Mouse (Mus musculus) hindbrain, embryonic 11.5 days (tissue): ENCODE data around the gene Efcab9. TPM values are rescaled to one million over a fixed set of nuclear protein-coding genes. Genes with fewer than 3 reads are reported as not detected.

Source experiments
- ATAC-seq: fragments of 200-750 bp; cut with Nextera tagmentation; 2 replicates; pipeline ENCODE4 v1.8.0; 2017; ENCODE audit warnings: mild to moderate bottlenecking, moderate TSS enrichment, moderate library complexity; ENCODE audit not compliant: low FRiP score
- DNase-seq: peaks from one replicate; pipeline ENCODE4 v3.0.0-alpha.2; 2015; ENCODE audit warnings: low spot score
- H3K27ac ChIP-seq: fragments of 300-500 bp; sonication (generic); 2 replicates; pipeline ENCODE4 v1.5.1; 2014; ENCODE audit warnings: mild to moderate bottlenecking, low read depth, low read length
- H3K27me3 ChIP-seq: fragments of 300-500 bp; sonication (generic); 2 replicates; pipeline ENCODE4 v1.6.1; 2014; ENCODE audit warnings: mild to moderate bottlenecking, low read length, moderate library complexity, mixed read lengths; ENCODE audit not compliant: control insufficient read depth, insufficient read depth
- H3K36me3 ChIP-seq: fragments of 300-500 bp; sonication (generic); 2 replicates; pipeline ENCODE4 v1.6.1; 2014; ENCODE audit warnings: mild to moderate bottlenecking, low read length, moderate library complexity, mixed read lengths; ENCODE audit not compliant: control insufficient read depth, insufficient read depth
- H3K4me1 ChIP-seq: fragments of 300-500 bp; sonication (generic); replicated peaks from 2 replicates; pipeline ENCODE4 v1.6.1; 2014; ENCODE audit warnings: low read length, mixed read lengths; ENCODE audit not compliant: control insufficient read depth, insufficient read depth
- H3K4me2 ChIP-seq: fragments of 300-500 bp; sonication (generic); replicated peaks from 2 replicates; pipeline ENCODE4 v1.6.1; 2014; ENCODE audit warnings: mild to moderate bottlenecking, low read depth, low read length
- H3K4me3 ChIP-seq: fragments of 300-500 bp; sonication (generic); 2 replicates; pipeline ENCODE4 v1.5.1; 2014; ENCODE audit warnings: low read depth, low read length
- H3K9ac ChIP-seq: fragments of 300-500 bp; sonication (generic); 2 replicates; pipeline ENCODE4 v1.6.1; 2014; ENCODE audit warnings: low read depth, low read length
- H3K9me3 ChIP-seq: fragments of 300-500 bp; sonication (generic); 2 replicates; pipeline ENCODE4 v1.6.1; 2016; ENCODE audit warnings: low read length; ENCODE audit not compliant: control insufficient read depth
- WGBS: fragments of 180-500 bp; shearing (Covaris S2); extraction: QIAGEN DNeasy Blood & Tissue Kit; methylation state at CpG from one replicate; pipeline ENCODE4 v1.1.7; 2014; 5-methylcytosine and 5-hydroxymethylcytosine counted together
- polyA plus RNA-seq: library from polyadenylated mRNA; unstranded; fragments of >200 nt; fragmentation: Nextera tagmentation; extraction: Ambion mirVana; gene quantifications from 2 replicates; pipeline ENCODE4 v1.2.1, GENCODE M21; 2014

The Efcab9 gene
- polyA plus RNA-seq, 1 experiment from 2014 or later: 0.28 TPM

GRCm38 (mm10) chr11:32487501-32487900 is 44.4 kb downstream of the Efcab9 start:
- DNase-seq (no peak), ATAC-seq (no peak)
- Histone ChIP-seq H3K4me2 (no peak overlapping the region), H3K27ac (no peak overlapping the region), H3K4me3 (no peak overlapping the region), H3K27me3 (no peaks in the 10 kb centered on the region), H3K36me3 (no peaks in the 10 kb centered on the region), H3K4me1 (no peaks in the 10 kb centered on the region), H3K9me3 (no peaks in the 10 kb centered on the region), H3K9ac (no peak overlapping the region)
- 87% methylated on average over 3 of the region's 3 CpGs for WGBS

- no peaks in the 10 kb centered on the region for H3K36me3 ChIP-seq
- no peak overlapping the region for H3K27ac ChIP-seq
- ATAC-seq: no peak
- no peaks in the 10 kb centered on the region for H3K27me3 ChIP-seq
- H3K4me2 ChIP-seq: no peak overlapping the region
- no peak overlapping the region for H3K9ac ChIP-seq
- H3K4me1 ChIP-seq: no peaks in the 10 kb centered on the region
- no peak overlapping the region for H3K4me3 ChIP-seq
- no peak for DNase-seq
- 57% methylated on average over 3 of the region's 3 CpGs for WGBS
- no peaks in the 10 kb centered on the region for H3K9me3 ChIP-seq
These were observed 45.3 kb downstream of the Efcab9 start for GRCm38 (mm10) chr11:32486621-32487020.

DNA sequence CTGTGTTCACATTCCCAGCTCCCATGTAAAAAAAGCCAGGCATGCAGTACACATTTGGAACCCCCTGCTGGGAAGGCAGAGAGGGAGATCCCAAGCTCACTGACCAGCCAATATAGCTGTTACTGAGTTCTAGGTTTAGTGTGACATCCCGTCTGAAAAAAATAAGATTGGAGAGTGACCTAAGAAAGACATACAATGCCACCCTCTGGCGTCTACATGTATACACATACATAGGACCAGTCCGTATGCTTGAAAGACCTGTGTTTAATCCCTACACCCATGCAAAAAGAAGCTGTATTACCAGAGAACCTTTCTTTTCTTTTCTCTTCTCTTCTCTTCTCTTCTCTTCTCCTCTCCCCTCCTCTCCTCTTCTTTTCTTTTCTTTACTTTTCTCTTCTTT is 46.6 kb downstream of the Efcab9 start:
- H3K4me3 ChIP-seq: no peak overlapping the region
- no peak overlapping the region for H3K9ac ChIP-seq
- no peaks in the 10 kb centered on the region for H3K4me1 ChIP-seq
- ATAC-seq: no peak
- no peak for DNase-seq
- no peaks in the 10 kb centered on the region for H3K9me3 ChIP-seq
- 74% methylated on average over 3 of the region's 3 CpGs for WGBS
- no peak overlapping the region for H3K4me2 ChIP-seq
- H3K27me3 ChIP-seq: no peaks in the 10 kb centered on the region
- no peaks in the 10 kb centered on the region for H3K36me3 ChIP-seq
- H3K27ac ChIP-seq: no peak overlapping the region

DNA sequence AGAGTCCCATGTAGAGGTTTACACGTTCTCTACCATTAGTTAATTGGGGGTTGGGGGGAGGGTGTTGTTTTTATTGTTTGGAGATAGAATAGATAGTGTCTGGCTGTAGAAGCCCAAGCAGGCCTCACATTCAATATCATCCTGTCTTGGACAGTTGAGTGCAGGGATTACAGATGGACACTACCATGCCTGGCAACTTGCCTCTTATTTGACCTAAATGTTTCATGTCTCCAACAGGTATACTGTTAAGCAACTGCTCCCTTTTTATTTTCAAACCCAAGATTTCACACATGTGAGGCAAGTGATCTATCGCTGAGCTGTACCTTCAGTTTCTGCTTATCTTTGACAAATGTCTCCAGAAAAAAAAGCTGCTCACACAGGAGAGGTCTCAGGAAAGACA is 50.4 kb downstream of the Efcab9 start:
- H3K9ac ChIP-seq: no peak overlapping the region
- no peak overlapping the region for H3K4me3 ChIP-seq
- H3K27ac ChIP-seq: no peak overlapping the region
- H3K4me2 ChIP-seq: no peak overlapping the region
- ATAC-seq: no peak
- DNase-seq: no peak
- no peaks in the 10 kb centered on the region for H3K4me1 ChIP-seq
- no peaks in the 10 kb centered on the region for H3K9me3 ChIP-seq
- WGBS: 91% methylated on average over 2 of the region's 2 CpGs
- no peaks in the 10 kb centered on the region for H3K27me3 ChIP-seq
- no peaks in the 10 kb centered on the region for H3K36me3 ChIP-seq

DNA sequence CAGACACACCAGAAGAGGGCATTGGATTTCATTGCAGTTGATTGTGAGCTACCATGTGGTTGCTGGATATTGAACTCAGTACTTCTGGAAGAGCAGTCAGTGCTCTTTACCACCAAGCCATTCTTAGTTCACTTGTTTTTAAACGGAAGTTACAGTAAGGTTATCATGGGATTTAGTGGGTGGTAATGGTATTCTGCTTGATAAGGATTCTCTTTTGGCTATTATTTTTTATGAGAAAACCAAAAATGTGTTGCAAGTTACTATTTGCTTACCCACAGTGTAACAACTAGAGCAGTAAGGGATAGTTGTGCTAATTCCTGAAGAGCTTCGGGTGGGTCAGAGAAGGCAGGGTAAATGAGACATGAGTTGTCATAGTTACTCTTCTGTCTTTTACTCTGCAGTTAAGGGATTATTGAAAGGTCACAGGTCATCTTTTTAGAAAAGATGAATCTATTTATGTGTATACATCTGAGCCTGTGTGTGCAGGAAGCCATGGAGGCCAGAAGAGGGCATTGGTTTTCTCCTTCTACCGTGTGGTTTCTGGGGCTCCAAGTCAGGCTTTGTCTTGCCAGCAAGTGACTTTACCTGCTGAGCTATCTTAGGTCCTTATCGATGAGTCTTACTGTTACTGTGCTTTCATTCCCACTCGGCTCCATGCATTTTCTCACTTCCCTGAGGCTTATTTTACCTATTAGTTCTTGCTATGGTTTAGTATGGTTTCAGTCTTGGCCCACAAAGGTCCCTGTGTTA is 56.2 kb downstream of the Efcab9 start:
- no peak overlapping the region for H3K4me3 ChIP-seq
- ATAC-seq (no peak), DNase-seq (no peak)
- H3K9ac ChIP-seq: no peak overlapping the region
- no peaks in the 10 kb centered on the region for H3K4me1 ChIP-seq
- no peak overlapping the region for H3K4me2 ChIP-seq
- no peak overlapping the region for H3K27ac ChIP-seq
- H3K36me3 ChIP-seq: no peaks in the 10 kb centered on the region
- no peaks in the 10 kb centered on the region for H3K9me3 ChIP-seq
- H3K27me3 ChIP-seq: no peaks in the 10 kb centered on the region
- whole genome bisulfite sequencing: 81% methylated on average over 5 of the region's 5 CpGs

DNA sequence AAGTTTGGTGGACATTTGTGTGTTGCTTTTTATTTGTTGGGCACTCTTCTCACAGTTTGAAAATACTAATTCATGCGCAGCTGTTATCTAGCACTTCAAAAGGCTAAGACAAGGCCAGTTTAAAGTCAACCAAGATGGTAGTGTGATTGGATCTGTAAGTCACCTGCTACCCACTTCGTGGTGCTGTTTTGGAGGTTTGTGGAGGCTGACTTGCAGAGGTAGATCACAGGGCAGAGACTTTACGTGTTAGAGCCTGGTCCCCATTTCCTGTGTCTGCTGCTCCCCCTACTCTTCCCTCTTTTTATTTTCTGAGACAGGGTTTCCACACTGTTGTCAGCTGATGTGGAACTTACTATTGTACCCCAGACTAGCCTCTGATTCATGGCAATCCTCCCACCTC is 57.2 kb downstream of the Efcab9 start:
- Histone ChIP-seq H3K27me3 (no peaks in the 10 kb centered on the region), H3K4me1 (no peaks in the 10 kb centered on the region), H3K4me2 (no peak overlapping the region), H3K36me3 (no peaks in the 10 kb centered on the region), H3K4me3 (no peak overlapping the region), H3K27ac (no peak overlapping the region), H3K9ac (no peak overlapping the region), H3K9me3 (no peaks in the 10 kb centered on the region)
- DNase-seq (no peak), ATAC-seq (no peak)
- WGBS: 94% methylated on average over 3 of the region's 3 CpGs

Other genes starting within 250 kb of the Efcab9 start
- 2,798 and 2,861 TPM in 2 replicates for gene Hba-a1, start 248.6 kb downstream of the Efcab9 start, polyA plus RNA-seq
- gene Hbq1b, start 245.1 kb downstream of the Efcab9 start, polyA plus RNA-seq: 6.7 and 7.2 TPM in 2 replicates
- gene Hba-a2, start 235.6 kb downstream of the Efcab9 start, polyA plus RNA-seq: 5,394 and 5,453 TPM in 2 replicates
- gene Hbq1a, start 232.0 kb downstream of the Efcab9 start, polyA plus RNA-seq: not detected in 2 replicates
- gene Sh3pxd2b, start 184.3 kb downstream of the Efcab9 start, polyA plus RNA-seq: 21.1 and 24.2 TPM in 2 replicates
- gene Ubtd2, start 76.7 kb downstream of the Efcab9 start, polyA plus RNA-seq: 65.5 and 73.2 TPM in 2 replicates
- 1.3 and 2.3 TPM in 2 replicates for gene Stk10, start 1.2 kb upstream of the Efcab9 start, polyA plus RNA-seq
- gene Fbxw11, start 110.6 kb upstream of the Efcab9 start, polyA plus RNA-seq: 82.7 and 107 TPM in 2 replicates